Mouse (Mus musculus) B cell, adult (primary cell): Measurements from ENCODE around the gene Defb26. TPM values are rescaled to one million over a fixed set of nuclear protein-coding genes. Genes with fewer than 3 reads are reported as not detected.

Source experiments
- total RNA-seq: library from RNA; stranded (reverse); gene quantifications from 4 replicates; pipeline ENCODE4 v1.2.4, GENCODE M21; 2023; ENCODE audit not compliant: inconsistent age

Defb26 gene
- not detected in 4 replicates for total RNA-seq

DNA sequence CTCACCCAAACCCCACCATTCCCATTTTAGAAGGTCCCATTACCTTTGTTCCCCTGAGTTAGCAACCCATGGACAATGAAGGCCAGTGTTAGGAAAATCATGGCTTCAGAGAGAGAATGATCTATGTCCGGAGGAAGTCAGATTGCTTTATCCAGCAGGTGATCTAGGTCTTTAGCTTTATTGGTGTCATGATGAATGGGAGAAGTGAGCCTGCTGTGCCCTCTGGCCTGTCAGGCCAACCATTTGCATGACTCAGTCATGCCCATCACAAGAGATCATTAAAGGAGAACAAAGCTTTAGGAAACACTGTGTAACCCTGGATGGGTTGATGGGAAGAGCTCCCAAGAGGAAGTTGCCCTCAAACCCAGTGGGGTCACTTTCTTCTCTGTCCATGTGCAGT, at the start of gene Defb26:
Defb26 (minus strand) TSS at position 101 of the 400 bp plus-strand sequence.

DNA sequence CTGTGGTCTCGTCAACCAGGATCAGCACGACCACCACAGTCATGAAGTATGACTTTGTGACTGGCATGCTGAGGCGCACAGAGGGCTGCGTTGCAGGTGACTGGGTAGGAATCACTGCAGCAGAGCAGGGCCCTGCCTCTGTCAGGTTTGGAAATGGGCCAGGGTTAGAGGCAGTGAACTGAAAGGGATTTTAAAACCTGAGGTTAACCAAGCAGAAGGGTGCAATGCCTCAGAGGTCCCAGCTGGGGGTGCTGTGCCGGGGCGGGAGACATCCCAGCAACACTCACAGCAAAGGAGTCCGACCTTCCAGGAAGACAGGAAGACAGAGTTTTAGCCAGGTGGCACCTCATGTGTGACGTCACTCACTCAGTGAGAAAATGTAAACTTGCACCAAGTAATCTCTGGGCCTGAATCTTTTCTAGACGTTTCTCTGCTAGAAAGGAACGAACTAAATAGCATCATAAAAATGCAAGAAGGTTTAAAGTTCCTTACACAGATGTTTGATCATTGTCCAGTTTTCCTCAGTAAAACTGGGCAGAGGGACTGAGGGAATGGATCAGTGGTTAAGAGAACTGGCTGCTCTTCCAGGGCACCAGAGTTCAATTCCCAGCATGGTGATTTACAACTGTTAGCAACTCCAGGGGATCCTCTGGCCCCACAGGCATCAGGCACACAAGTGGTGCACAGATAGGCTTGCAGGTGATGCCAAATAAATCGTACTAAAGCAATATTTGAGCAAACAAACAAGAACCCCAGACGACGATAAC, 28.6 kb upstream of the Defb26 start, which contains the start of gene Defb29:
Defb29 (minus strand) TSS at position 155 of the 767 bp plus-strand sequence.

GRCm38 (mm10) chr2:152517981-152518380, 6.5 kb upstream of the Defb26 start, which contains the start of gene Defb28:
Defb28 (plus strand) TSS chr2:152518255.

GRCm38 (mm10) chr2:152490038-152490437, 21.5 kb downstream of the Defb26 start, which contains the start of gene Defb22:
Defb22 (minus strand) TSS chr2:152490138.

DNA sequence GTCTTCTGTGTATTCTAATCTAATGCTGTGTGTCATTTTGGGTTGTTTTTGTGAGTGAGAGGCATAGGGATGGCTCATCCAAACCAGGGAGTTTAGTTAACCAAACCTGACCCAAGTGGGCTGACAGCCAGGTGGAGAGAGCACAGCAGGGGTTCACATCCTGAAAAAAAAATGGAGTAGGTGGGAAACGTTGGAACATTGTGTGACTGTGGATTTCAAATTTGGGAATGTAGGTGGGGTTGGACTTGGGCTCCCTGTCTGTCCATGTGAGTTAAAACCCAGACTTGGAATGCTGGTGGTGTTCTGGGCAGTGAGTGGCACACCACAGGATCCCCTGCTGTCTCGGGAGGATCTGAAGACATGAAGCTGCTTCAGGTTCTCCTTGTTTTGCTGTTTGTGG, 34.7 kb downstream of the Defb26 start, which contains the start of gene Defb20:
Defb20 (plus strand) TSS at position 301 of the 400 bp plus-strand sequence.

DNA sequence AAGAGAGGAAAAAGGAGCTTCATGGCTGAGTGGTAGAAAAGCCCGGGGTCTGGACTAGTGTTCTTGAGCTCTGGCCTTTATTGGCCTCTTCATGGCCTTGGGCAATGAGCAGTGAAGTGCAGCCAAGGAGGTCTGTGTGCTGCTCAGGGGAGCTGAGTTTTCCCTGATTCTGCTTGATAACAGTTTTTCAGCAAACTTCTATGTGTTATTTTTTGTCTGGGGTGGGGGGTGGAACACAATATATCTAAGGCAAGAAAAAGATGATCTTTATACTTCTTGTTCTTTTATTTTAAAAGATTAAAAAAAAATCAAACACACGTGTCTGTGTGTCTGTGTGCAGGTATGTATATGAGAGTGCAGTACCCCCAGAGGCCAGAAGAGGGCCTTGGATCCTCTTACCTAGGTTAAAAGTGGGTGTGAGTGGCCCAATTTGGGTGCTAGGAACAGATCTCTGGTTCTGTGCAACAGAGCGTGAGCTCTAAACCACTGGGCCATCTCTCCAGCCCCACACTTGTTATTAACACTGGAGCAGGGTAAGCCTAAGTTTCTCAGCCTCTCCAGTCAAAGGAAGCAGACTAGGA, 46.8 kb downstream of the Defb26 start, which contains the start of gene Defb23:
Defb23 (minus strand) TSS at position 51 of the 581 bp plus-strand sequence.

Other genes with a start within 250 kb of the Defb26 start
- gene Tbc1d20, start 217.9 kb downstream of the Defb26 start, total RNA-seq = 71.6 to 89.0 TPM (median 76.0 TPM) in 4 replicates
- 180 to 202 TPM (median 196 TPM) in 4 replicates for gene Rbck1, start 179.0 kb downstream of the Defb26 start, total RNA-seq
- 3.1 to 4.9 TPM (median 3.5 TPM) in 4 replicates for gene Trib3, start 167.7 kb downstream of the Defb26 start, total RNA-seq
- gene Nrsn2, start 135.1 kb downstream of the Defb26 start, total RNA-seq = not detected in 4 replicates
- gene Sox12, start 113.6 kb downstream of the Defb26 start, total RNA-seq = 1.3 to 1.7 TPM (median 1.5 TPM) in 4 replicates
- gene Zcchc3, start 96.7 kb downstream of the Defb26 start, total RNA-seq = 1.9 to 3.1 TPM (median 3.0 TPM) in 4 replicates
- gene 6820408C15Rik, start 96.1 kb downstream of the Defb26 start, total RNA-seq = not detected in 4 replicates
- gene Defb23, start 47.1 kb downstream of the Defb26 start, total RNA-seq = not detected in 4 replicates
- gene Defb20, start 34.6 kb downstream of the Defb26 start, total RNA-seq = not detected in 4 replicates
- not detected in 4 replicates for gene Defb22, start 21.6 kb downstream of the Defb26 start, total RNA-seq
- not detected in 4 replicates for gene Defb28, start 6.6 kb upstream of the Defb26 start, total RNA-seq
- gene Defb29, start 28.4 kb upstream of the Defb26 start, total RNA-seq = not detected in 4 replicates
- not detected in 4 replicates for gene Gm17416, start 57.6 kb upstream of the Defb26 start, total RNA-seq
- not detected in 4 replicates for gene Defb21, start 61.1 kb upstream of the Defb26 start, total RNA-seq
- not detected in 4 replicates for gene Defb19, start 68.6 kb upstream of the Defb26 start, total RNA-seq
- gene Defb45, start 87.7 kb upstream of the Defb26 start, total RNA-seq = not detected in 4 replicates
- not detected in 4 replicates for gene Defb36, start 92.6 kb upstream of the Defb26 start, total RNA-seq
- gene Defb25, start 111.4 kb upstream of the Defb26 start, total RNA-seq = not detected in 4 replicates
- gene Rem1, start 115.3 kb upstream of the Defb26 start, total RNA-seq = not detected in 4 replicates
- gene H13, start 157.8 kb upstream of the Defb26 start, total RNA-seq = 93.5 to 100 TPM (median 97.7 TPM) in 4 replicates
- 17.9 to 23.9 TPM (median 20.3 TPM) in 4 replicates for gene Mcts2, start 175.3 kb upstream of the Defb26 start, total RNA-seq
- 0.51 to 0.61 TPM (median 0.57 TPM) in 3 of 4 replicates, not detected in the other for gene Id1, start 224.6 kb upstream of the Defb26 start, total RNA-seq
- gene Cox4i2, start 242.5 kb upstream of the Defb26 start, total RNA-seq = not detected in 4 replicates